Mouse (Mus musculus): Measurements from ENCODE around the gene Cdh24. TPM values are rescaled to one million over a fixed set of nuclear protein-coding genes. Genes with fewer than 3 reads are reported as not detected.
A peak's percentile ranks its signal among the peaks of the same experiment; 100 is the strongest.

Cdh24 gene
- polyA plus RNA-seq, 1 experiment, result not detected

GRCm38 (mm10) chr14:54651556-54651955 is 10.4 kb upstream of the Cdh24 start:
- no peak overlapping the region for H3K27ac ChIP-seq (replicated peaks; ENCODE audit: low read depth, low read length)

GRCm38 (mm10) chr14:54650621-54651454 is 9.7 kb upstream of the Cdh24 start:
- H3K4me1 ChIP-seq (ENCODE audit: control insufficient read depth, insufficient read depth, insufficient read length, low read length), result no peaks in the 10 kb centered on the region
- H3K27ac ChIP-seq (replicated peaks; ENCODE audit: low read depth, low read length), result no peak overlapping the region
- H3K4me3 ChIP-seq (ENCODE audit: insufficient read depth, low read depth, low read length), result no peak overlapping the region

More at GRCm38 (mm10) chr14:54651556-54651955, 10.4 kb upstream of the Cdh24 start:
- H3K4me1 ChIP-seq (ENCODE audit: control insufficient read depth, insufficient read depth, insufficient read length, low read length), result no peaks in the 10 kb centered on the region
- no peak overlapping the region for H3K4me3 ChIP-seq (ENCODE audit: insufficient read depth, low read depth, low read length)

- no peak overlapping the region for H3K4me3 ChIP-seq (ENCODE audit: insufficient read depth, low read depth, low read length)
- no peaks in the 10 kb centered on the region for H3K4me1 ChIP-seq (ENCODE audit: control insufficient read depth, insufficient read depth, insufficient read length, low read length)
- H3K27ac ChIP-seq (replicated peaks; ENCODE audit: low read depth, low read length), result no peak overlapping the region
Measured at GRCm38 (mm10) chr14:54647900-54648299, 6.7 kb upstream of the Cdh24 start.

GRCm38 (mm10) chr14:54646898-54647636 is 5.9 kb upstream of the Cdh24 start:
- H3K27ac ChIP-seq (replicated peaks; ENCODE audit: low read depth, low read length), result no peak overlapping the region
- H3K4me1 ChIP-seq (ENCODE audit: control insufficient read depth, insufficient read depth, insufficient read length, low read length), result no peaks in the 10 kb centered on the region
- no peak overlapping the region for H3K4me3 ChIP-seq (ENCODE audit: insufficient read depth, low read depth, low read length)

GRCm38 (mm10) chr14:54646455-54646854 is 5.3 kb upstream of the Cdh24 start:
- Histone ChIP-seq H3K27ac (replicated peaks; ENCODE audit: low read depth, low read length) (no peak overlapping the region), H3K4me1 (ENCODE audit: control insufficient read depth, insufficient read depth, insufficient read length, low read length) (no peaks in the 10 kb centered on the region), H3K4me3 (ENCODE audit: insufficient read depth, low read depth, low read length) (no peak overlapping the region)

- no peaks in the 10 kb centered on the region for H3K4me1 ChIP-seq (ENCODE audit: control insufficient read depth, insufficient read depth, insufficient read length, low read length)
- no peak overlapping the region for H3K4me3 ChIP-seq (ENCODE audit: insufficient read depth, low read depth, low read length)
- H3K27ac ChIP-seq (replicated peaks; ENCODE audit: low read depth, low read length), result no peak overlapping the region
Measured at GRCm38 (mm10) chr14:54644294-54644693, 3.1 kb upstream of the Cdh24 start.

- Histone ChIP-seq H3K4me3 (ENCODE audit: insufficient read depth, low read depth, low read length) (no peak overlapping the region), H3K27ac (replicated peaks; ENCODE audit: low read depth, low read length) (no peak overlapping the region), H3K4me1 (ENCODE audit: control insufficient read depth, insufficient read depth, insufficient read length, low read length) (no peaks in the 10 kb centered on the region)
Measured at GRCm38 (mm10) chr14:54643011-54643410, 1.8 kb upstream of the Cdh24 start.

- Histone ChIP-seq H3K27ac (replicated peaks; ENCODE audit: low read depth, low read length) (no peak overlapping the region), H3K4me3 (ENCODE audit: insufficient read depth, low read depth, low read length) (no peak overlapping the region), H3K4me1 (ENCODE audit: control insufficient read depth, insufficient read depth, insufficient read length, low read length) (no peaks in the 10 kb centered on the region)
Measured at GRCm38 (mm10) chr14:54642224-54642944, 1.2 kb upstream of the Cdh24 start.

GRCm38 (mm10) chr14:54640946-54641304 is 239 bp downstream of the Cdh24 start, which contains the start of gene Gm17606:
Gm17606 (plus strand) TSS chr14:54640952.
- no peak within 1 kb of the TSS for H3K27ac ChIP-seq (replicated peaks; ENCODE audit: low read depth, low read length)
- H3K4me3 ChIP-seq (ENCODE audit: insufficient read depth, low read depth, low read length), result peak within 1 kb of the TSS; percentile 68
- no peaks in the 10 kb centered on the region for H3K4me1 ChIP-seq (ENCODE audit: control insufficient read depth, insufficient read depth, insufficient read length, low read length)

GRCm38 (mm10) chr14:54640121-54640520 is 1.0 kb downstream of the Cdh24 start:
- no peak overlapping the region for H3K27ac ChIP-seq (replicated peaks; ENCODE audit: low read depth, low read length)
- no peaks in the 10 kb centered on the region for H3K4me1 ChIP-seq (ENCODE audit: control insufficient read depth, insufficient read depth, insufficient read length, low read length)
- H3K4me3 ChIP-seq (ENCODE audit: insufficient read depth, low read depth, low read length), result no peak overlapping the region

- no peak overlapping the region for H3K4me3 ChIP-seq (ENCODE audit: insufficient read depth, low read depth, low read length)
- no peaks in the 10 kb centered on the region for H3K4me1 ChIP-seq (ENCODE audit: control insufficient read depth, insufficient read depth, insufficient read length, low read length)
- H3K27ac ChIP-seq (replicated peaks; ENCODE audit: low read depth, low read length), result no peak overlapping the region
Measured at GRCm38 (mm10) chr14:54638210-54638609, 3.0 kb downstream of the Cdh24 start.

- H3K4me1 ChIP-seq (ENCODE audit: control insufficient read depth, insufficient read depth, insufficient read length, low read length), result no peaks in the 10 kb centered on the region
- no peak overlapping the region for H3K4me3 ChIP-seq (ENCODE audit: insufficient read depth, low read depth, low read length)
- no peak overlapping the region for H3K27ac ChIP-seq (replicated peaks; ENCODE audit: low read depth, low read length)
Measured at GRCm38 (mm10) chr14:54636954-54637353, 4.2 kb downstream of the Cdh24 start.

GRCm38 (mm10) chr14:54634182-54634581 is 7.0 kb downstream of the Cdh24 start:
- Histone ChIP-seq H3K4me3 (ENCODE audit: insufficient read depth, low read depth, low read length) (no peak overlapping the region), H3K4me1 (ENCODE audit: control insufficient read depth, insufficient read depth, insufficient read length, low read length) (no peaks in the 10 kb centered on the region), H3K27ac (replicated peaks; ENCODE audit: low read depth, low read length) (no peak overlapping the region)

GRCm38 (mm10) chr14:54632252-54632651 is 8.9 kb downstream of the Cdh24 start:
- Histone ChIP-seq H3K4me1 (ENCODE audit: control insufficient read depth, insufficient read depth, insufficient read length, low read length) (no peaks in the 10 kb centered on the region), H3K4me3 (ENCODE audit: insufficient read depth, low read depth, low read length) (no peak overlapping the region), H3K27ac (replicated peaks; ENCODE audit: low read depth, low read length) (no peak overlapping the region)

- Histone ChIP-seq H3K4me1 (ENCODE audit: control insufficient read depth, insufficient read depth, insufficient read length, low read length) (no peaks in the 10 kb centered on the region), H3K4me3 (ENCODE audit: insufficient read depth, low read depth, low read length) (no peak overlapping the region)
Measured at GRCm38 (mm10) chr14:54631240-54631599, 9.9 kb downstream of the Cdh24 start.

More at GRCm38 (mm10) chr14:54631240-54631599, 9.9 kb downstream of the Cdh24 start:
- no peak overlapping the region for H3K27ac ChIP-seq (replicated peaks; ENCODE audit: low read depth, low read length)
